Mouse (Mus musculus) stomach, embryonic 15.5 days (tissue): ENCODE data around the gene Smim11. TPM values are rescaled to one million over a fixed set of nuclear protein-coding genes. Genes with fewer than 3 reads are reported as not detected.

Experiments used
- ATAC-seq: fragments of 200-750 bp; cut with Nextera tagmentation; 2 replicates; pipeline ENCODE4 v1.8.0; 2017; ENCODE audit warnings: low read depth, moderate number of reproducible peaks, moderate TSS enrichment; ENCODE audit not compliant: insufficient read depth, low FRiP score
- H3K27ac ChIP-seq: fragments of 300-500 bp; sonication (generic); 2 replicates; pipeline ENCODE4 v1.5.1; 2015; ENCODE audit warnings: mild to moderate bottlenecking, inconsistent platforms
- H3K27me3 ChIP-seq: fragments of 300-500 bp; sonication (generic); replicated peaks from 2 replicates; pipeline ENCODE4 v1.6.1; 2015; ENCODE audit warnings: inconsistent platforms
- H3K36me3 ChIP-seq: fragments of 300-500 bp; sonication (generic); 2 replicates; pipeline ENCODE4 v1.6.1; 2015; ENCODE audit warnings: inconsistent platforms
- H3K4me1 ChIP-seq: fragments of 300-500 bp; sonication (generic); 2 replicates; pipeline ENCODE4 v1.6.1; 2015; ENCODE audit warnings: inconsistent platforms
- H3K4me2 ChIP-seq: fragments of 300-500 bp; sonication (generic); 2 replicates; pipeline ENCODE4 v1.6.1; 2015; ENCODE audit warnings: mild to moderate bottlenecking, inconsistent platforms
- H3K4me3 ChIP-seq: fragments of 300-500 bp; sonication (generic); replicated peaks from 2 replicates; pipeline ENCODE4 v1.5.1; 2015; ENCODE audit warnings: inconsistent platforms
- H3K9ac ChIP-seq: fragments of 300-500 bp; sonication (generic); 2 replicates; pipeline ENCODE4 v1.6.1; 2015; ENCODE audit warnings: inconsistent platforms
- H3K9me3 ChIP-seq: fragments of 300-500 bp; sonication (generic); 2 replicates; pipeline ENCODE4 v1.6.1; 2016; ENCODE audit warnings: inconsistent platforms
- WGBS: fragments of 180-500 bp; shearing (Covaris S2); methylation state at CpG from one replicate; pipeline ENCODE4 v1.1.7; 2015; 5-methylcytosine and 5-hydroxymethylcytosine counted together
- polyA plus RNA-seq: library from polyadenylated mRNA; unstranded; fragments of >200 nt; fragmentation: Nextera tagmentation; extraction: Ambion mirVana; gene quantifications from 2 replicates; pipeline ENCODE4 v1.2.1, GENCODE M21; 2015

Smim11 gene
- polyA plus RNA-seq, 1 experiment from 2014 or later = 136 TPM

DNA sequence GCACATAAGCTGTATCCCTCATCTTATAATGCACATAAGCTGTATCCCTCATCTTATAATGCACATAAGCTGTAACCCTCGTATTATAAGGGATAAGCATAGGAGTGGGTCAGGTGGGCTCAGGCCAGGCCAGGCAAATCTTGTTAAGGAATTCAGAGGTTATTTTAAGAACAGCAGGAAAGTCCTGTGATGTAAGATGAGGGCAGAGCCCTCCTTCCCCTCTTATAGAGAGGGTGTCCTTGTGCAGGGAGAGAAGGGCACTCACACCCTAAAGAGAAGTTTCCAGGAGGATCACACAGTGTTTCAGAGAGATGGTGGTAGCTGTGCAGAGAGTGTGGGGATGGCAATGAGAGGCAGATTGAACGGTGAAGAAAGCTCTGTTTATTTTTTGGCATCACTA, 5.8 kb upstream of the Smim11 start:
- no peak for ATAC-seq
- H3K9ac ChIP-seq = no peak overlapping the region
- WGBS = 51% methylated on average over 2 of the region's 2 CpGs

DNA sequence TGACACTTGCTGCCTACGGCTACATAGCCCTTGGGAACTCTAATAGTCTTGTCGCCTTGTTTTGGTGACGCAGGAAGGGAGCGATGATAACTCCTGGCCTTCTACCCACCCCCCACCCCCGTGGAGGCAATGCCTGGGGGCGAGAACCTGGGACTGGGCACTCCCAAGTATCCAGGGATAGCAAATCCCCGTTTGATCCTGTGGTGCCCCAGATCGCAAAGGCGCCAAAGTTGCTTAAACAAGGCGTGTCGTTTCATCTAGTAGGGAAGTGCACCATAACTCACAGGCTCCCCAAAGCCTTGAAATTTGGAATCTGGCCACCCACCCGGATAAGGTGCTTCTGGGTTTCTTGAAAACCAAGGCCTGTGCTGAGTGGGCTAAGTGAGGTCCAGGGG, 323 bp downstream of the Smim11 start:
- Histone ChIP-seq H3K9ac (peak overlapping the region; percentile 59), H3K27me3 (no peaks in the 10 kb centered on the region), H3K4me1 (peaks cover 16% of the 10 kb centered on the region), H3K27ac (peak overlapping the region; percentile 55), H3K4me3 (peak overlapping the region; percentile 69), H3K9me3 (no peaks in the 10 kb centered on the region), H3K36me3 (peaks cover 9% of the 10 kb centered on the region; the same call in 1 of the 2 replicates), H3K4me2 (peak overlapping the region; percentile 81)
- ATAC-seq = peak; percentile 40; the same call in 1 of the 2 replicates
- WGBS = under 1% methylated on average over 12 of the region's 12 CpGs

More for the DNA sequence above, 5.8 kb upstream of the Smim11 start:
- Histone ChIP-seq H3K4me2 (no peak overlapping the region), H3K36me3 (no peaks in the 10 kb centered on the region), H3K9me3 (no peaks in the 10 kb centered on the region), H3K4me3 (no peak overlapping the region), H3K27ac (no peak overlapping the region), H3K4me1 (no peaks in the 10 kb centered on the region), H3K27me3 (no peaks in the 10 kb centered on the region)

DNA sequence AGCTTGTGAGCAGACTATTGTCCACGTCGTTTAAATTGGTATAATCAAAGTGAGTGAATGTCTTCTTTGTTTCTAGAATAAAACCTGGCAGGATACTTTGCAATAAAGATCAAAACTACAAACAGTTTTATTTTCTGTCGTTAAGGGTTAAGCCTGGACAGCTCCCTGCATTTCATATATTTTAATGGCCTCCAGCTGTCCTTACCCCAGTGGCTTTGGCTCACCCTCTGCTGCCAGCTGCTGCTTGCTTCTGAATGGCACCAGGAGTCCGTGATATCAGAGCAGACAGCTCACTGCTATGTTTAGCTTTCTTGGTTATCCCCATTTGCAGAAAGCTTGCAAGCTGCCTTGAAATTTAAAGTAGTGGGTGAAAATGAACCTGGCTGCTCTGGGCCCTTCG, 903 bp downstream of the Smim11 start:
- Histone ChIP-seq H3K9ac (peak overlapping the region; percentile 59; the same call in 1 of the 2 replicates), H3K4me1 (peaks cover 16% of the 10 kb centered on the region), H3K27ac (peak overlapping the region; percentile 55), H3K4me2 (peak overlapping the region; percentile 81), H3K9me3 (no peaks in the 10 kb centered on the region), H3K4me3 (peak overlapping the region; percentile 69), H3K36me3 (peaks cover 13% of the 10 kb centered on the region; the same call in 1 of the 2 replicates), H3K27me3 (no peaks in the 10 kb centered on the region)
- WGBS = 26% methylated on average over 5 of the region's 5 CpGs
- ATAC-seq = no peak; the same call in 1 of the 2 replicates

DNA sequence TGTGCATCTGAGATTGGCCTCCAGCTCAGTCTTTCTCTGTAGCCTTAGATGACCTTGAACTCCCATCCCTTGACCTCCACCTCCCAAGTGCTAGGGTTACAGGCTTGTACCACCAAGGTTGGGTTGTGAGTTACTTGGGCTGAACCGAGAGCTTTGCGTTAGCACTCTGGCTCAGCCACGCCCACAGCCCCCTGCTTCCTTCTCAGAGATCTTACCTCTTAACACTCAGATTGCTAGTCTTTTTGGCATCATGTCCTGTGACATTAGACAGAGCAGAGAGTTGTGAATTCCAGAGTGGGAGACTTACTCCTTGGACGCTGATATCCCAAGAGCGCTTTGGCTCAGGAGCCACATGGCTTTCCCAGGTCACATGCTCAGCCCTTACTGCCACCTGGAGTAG, 1.4 kb downstream of the Smim11 start:
- no peaks in the 10 kb centered on the region for H3K27me3 ChIP-seq
- ATAC-seq = no peak; the same call in 1 of the 2 replicates
- peaks cover 16% of the 10 kb centered on the region for H3K4me1 ChIP-seq
- 55% methylated on average over 5 of the region's 5 CpGs for WGBS
- no peak overlapping the region for H3K9ac ChIP-seq
- H3K27ac ChIP-seq = peak overlapping the region; percentile 55
- peaks cover 13% of the 10 kb centered on the region; the same call in 1 of the 2 replicates for H3K36me3 ChIP-seq
- peak overlapping the region; percentile 81 for H3K4me2 ChIP-seq
- H3K4me3 ChIP-seq = peak overlapping the region; percentile 69
- H3K9me3 ChIP-seq = no peaks in the 10 kb centered on the region

DNA sequence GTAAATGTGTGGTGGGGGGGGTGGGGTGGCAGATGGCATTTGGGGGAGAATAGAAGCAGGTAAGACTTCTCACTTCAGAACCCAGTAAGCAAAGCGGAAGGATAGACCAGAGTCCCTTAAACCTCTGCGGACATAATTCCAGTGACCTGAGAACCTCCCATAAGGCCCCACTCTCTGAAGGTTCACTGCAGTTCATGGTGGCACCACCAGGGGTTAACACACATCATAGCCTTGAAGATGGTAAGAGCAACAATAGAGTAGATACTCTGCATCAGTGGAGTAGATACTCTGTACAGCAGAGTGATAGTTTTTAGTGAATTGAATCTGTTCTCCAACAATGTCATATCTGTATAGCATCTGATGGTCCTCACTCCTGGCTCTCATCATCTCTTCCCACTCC, 4.4 kb downstream of the Smim11 start:
- Histone ChIP-seq H3K36me3 (peaks cover 19% of the 10 kb centered on the region), H3K27ac (no peak overlapping the region), H3K4me1 (peaks cover 16% of the 10 kb centered on the region), H3K4me2 (no peak overlapping the region), H3K4me3 (no peak overlapping the region), H3K9ac (no peak overlapping the region), H3K27me3 (no peaks in the 10 kb centered on the region), H3K9me3 (no peaks in the 10 kb centered on the region)
- no peak for ATAC-seq
- WGBS = 81% methylated on average over 2 of the region's 2 CpGs

DNA sequence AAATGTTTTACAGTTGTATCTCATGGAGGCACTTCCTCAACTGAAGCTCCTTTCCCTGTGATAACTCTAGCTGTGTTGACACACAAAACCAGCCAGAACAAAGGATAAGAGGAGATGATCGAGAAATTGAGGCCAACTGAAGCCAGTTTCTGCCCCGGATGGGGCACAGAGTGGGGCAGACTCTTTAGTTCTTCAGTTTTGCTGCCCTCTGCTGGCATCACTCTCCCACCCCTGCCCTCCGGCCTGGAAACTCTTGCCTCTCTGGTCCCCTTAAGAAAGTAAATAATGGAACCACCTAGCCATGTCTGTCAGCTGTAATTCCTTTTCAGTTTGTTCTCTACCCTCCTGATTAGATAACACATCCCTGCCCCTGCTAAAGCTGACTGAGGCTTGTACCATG, 6.9 kb downstream of the Smim11 start:
- Histone ChIP-seq H3K27ac (no peak overlapping the region), H3K4me1 (0 out of 2 replicates have a peak, but pooled peaks cover under 1% of the 10 kb centered on the region), H3K9me3 (no peaks in the 10 kb centered on the region), H3K27me3 (no peaks in the 10 kb centered on the region), H3K36me3 (peaks cover 19% of the 10 kb centered on the region), H3K9ac (no peak overlapping the region), H3K4me2 (no peak overlapping the region), H3K4me3 (no peak overlapping the region)
- ATAC-seq = no peak
- 76% methylated on average over 3 of the region's 3 CpGs for WGBS

DNA sequence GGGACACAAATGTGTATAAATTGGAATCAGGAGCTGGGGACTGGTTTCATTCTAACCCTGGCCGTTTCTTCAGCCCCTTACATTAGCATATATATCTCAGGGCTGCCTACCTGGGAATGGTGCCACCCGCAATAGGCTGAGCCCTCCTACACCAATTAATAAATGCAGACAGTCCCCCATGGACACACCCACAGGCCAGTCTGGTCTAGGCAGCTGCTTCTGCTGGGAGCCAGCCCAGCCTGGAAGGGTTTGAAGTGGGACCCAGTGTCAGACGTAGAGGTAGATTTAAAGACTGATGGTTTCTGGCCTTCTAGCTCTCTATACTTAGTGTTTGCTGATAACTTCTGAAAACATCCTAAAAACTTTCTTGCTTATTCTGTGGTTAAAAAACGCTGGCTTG, 8.0 kb downstream of the Smim11 start:
- WGBS = 55% methylated on average over 4 of the region's 4 CpGs
- Histone ChIP-seq H3K36me3 (peaks cover 24% of the 10 kb centered on the region), H3K27me3 (no peaks in the 10 kb centered on the region)

DNA sequence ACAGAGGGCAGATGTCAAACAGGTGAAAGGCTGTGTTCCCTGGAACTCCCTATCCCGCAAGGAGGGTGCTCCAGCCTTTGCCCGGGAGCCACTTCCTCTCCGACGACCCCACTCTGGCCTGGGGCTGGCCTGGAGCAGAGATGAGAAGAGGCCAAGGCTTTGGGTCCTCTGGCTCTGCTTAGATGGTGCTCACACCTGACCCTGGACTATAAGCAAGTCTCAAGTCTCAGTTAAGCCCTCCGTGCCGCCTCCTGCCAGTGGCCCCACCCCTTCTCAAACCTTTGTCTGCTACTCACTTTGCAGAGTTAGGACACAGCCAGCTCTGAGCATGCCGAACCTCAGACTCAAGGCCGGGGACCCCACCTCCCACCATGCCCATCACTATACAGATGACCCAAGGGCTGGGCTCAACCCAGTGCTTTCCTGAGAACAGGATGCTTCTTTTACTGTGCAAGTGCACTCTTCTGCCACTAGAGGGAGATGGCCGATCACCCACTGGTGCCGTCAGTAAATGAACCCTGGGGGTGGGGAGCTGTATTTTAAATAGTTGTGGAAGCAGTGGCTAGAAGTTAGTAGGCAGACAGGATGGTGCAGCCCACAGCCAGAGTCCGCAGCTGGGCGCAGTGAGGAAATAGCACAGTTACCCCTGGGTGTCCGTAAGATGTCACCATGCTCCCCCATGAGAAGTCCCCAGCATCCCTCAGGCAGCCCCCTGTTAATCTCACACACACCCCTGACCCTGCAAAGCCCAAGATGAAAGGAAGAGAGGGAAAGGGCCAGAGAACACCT, 13.1 kb downstream of the Smim11 start:
- H3K9ac ChIP-seq = no peak overlapping the region
- no peak; the same call in 1 of the 2 replicates for ATAC-seq
- H3K4me1 ChIP-seq = no peaks in the 10 kb centered on the region
- no peak overlapping the region for H3K4me3 ChIP-seq
- H3K27me3 ChIP-seq = no peaks in the 10 kb centered on the region
- no peaks in the 10 kb centered on the region for H3K9me3 ChIP-seq
- H3K36me3 ChIP-seq = peaks cover 9% of the 10 kb centered on the region; the same call in 1 of the 2 replicates
- no peak overlapping the region for H3K4me2 ChIP-seq
- 55% methylated on average over 13 of the region's 13 CpGs for WGBS
- H3K27ac ChIP-seq = no peak overlapping the region

More for the DNA sequence above, 8.0 kb downstream of the Smim11 start:
- Histone ChIP-seq H3K4me2 (no peak overlapping the region), H3K4me1 (no peaks in the 10 kb centered on the region), H3K9ac (no peak overlapping the region), H3K4me3 (no peak overlapping the region), H3K9me3 (no peaks in the 10 kb centered on the region), H3K27ac (no peak overlapping the region)
- ATAC-seq = no peak

DNA sequence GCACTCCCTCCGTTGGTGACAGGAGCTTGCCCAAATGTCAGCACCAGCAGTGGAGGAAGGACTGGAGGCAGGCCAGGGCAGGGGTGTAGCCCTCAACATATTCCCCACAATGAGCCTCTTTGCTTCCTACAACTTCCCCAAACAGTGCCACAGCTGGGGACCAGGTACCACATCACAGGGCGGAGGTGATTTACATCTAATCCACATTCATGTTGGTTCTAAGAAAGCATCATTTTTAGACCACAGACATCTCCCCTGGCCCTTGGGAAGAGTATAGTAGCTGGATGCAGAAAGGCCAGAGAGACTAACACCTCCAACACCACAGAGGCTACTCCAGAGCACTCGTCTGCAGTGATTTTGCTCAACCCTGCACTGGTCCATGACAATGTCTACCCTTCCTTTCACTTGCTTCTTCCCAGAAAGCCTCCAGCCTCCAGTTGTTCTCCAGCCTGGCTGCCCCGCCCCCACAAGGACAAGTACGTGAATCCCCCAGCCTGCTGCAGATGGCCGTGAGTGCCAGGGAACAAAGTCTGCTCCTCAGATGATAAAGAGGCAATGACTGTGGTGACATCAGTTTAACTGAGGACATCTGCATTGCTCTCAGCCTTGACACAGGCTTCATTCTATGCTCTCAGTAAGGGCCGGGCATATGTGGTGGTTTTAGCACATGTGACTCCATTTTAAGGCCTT, 15.1 kb downstream of the Smim11 start:
- Histone ChIP-seq H3K9ac (no peak overlapping the region), H3K4me2 (no peak overlapping the region), H3K36me3 (peaks cover 5% of the 10 kb centered on the region; the same call in 1 of the 2 replicates), H3K4me1 (no peaks in the 10 kb centered on the region), H3K27ac (no peak overlapping the region), H3K9me3 (no peaks in the 10 kb centered on the region), H3K27me3 (no peaks in the 10 kb centered on the region), H3K4me3 (no peak overlapping the region)
- WGBS = 71% methylated on average over 7 of the region's 7 CpGs
- no peak for ATAC-seq

DNA sequence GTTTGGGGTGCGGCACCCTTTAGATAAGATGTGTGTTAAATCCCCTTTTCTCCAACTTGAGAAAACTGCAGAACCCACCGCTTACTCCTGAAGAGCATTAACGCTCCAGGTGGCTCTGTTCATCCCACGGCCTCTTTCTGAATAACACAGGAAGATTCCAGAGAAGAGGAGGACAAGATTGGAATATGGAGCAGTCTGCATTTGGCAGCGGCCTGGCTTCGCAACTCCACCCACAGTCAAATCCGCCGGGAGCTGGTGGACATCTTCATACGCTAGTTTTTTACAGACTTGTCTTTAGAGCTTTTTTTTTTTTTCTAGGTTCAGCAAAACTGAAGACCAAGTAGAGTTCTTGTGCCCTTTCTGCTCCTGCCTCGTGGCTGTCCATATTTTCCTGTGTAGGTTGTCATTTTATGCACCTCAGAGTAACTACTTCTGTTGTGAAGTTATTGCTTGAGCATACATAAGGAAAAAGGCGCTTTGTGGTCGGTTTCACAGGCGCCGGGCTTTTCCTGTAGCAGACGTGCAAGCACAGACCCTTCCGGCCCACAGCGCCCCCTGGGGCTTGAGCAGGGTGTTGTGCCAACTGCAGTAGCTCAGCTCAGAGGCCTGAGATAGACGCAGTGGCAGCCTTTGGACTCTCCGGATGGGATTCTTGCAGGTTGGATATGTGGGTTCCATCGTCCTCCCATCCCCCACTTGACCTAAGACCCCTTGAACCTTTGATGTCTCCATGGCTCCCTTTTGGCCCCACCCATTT, 18.4 kb downstream of the Smim11 start:
- Histone ChIP-seq H3K9ac (no peak overlapping the region), H3K4me1 (0 out of 2 replicates have a peak, but pooled peaks cover 2% of the 10 kb centered on the region), H3K27ac (no peak overlapping the region), H3K27me3 (no peaks in the 10 kb centered on the region), H3K4me3 (no peak overlapping the region), H3K36me3 (no peaks in the 10 kb centered on the region), H3K9me3 (no peaks in the 10 kb centered on the region), H3K4me2 (no peak overlapping the region)
- ATAC-seq = no peak
- 58% methylated on average over 20 of the region's 20 CpGs for WGBS

DNA sequence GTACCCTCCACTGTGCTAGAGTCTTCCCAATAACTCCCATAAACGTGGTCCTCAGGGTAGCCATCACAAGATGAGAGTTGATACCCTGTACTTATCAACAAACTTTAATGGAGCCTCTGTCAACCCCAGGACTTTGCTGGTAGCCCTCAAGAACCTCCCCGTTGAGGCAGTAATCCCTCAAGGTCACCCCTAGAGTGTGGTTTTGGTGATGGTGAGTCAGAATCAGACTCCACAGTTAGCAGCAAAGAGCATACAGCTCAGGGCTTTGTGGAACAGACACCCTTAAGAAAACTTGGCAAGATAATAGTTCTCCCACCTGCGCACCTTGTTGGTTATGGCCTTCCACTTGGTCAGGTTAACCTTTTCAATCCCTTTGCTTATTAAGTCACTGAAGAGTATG, 19.3 kb downstream of the Smim11 start:
- no peaks in the 10 kb centered on the region for H3K36me3 ChIP-seq
- 0 out of 2 replicates have a peak, but pooled peaks cover 2% of the 10 kb centered on the region for H3K4me1 ChIP-seq
- no peaks in the 10 kb centered on the region for H3K9me3 ChIP-seq
- no peak overlapping the region for H3K27ac ChIP-seq
- no peak overlapping the region for H3K9ac ChIP-seq
- no peak for ATAC-seq
- no peak overlapping the region for H3K4me2 ChIP-seq
- no peak overlapping the region for H3K4me3 ChIP-seq
- no peaks in the 10 kb centered on the region for H3K27me3 ChIP-seq
- 79% methylated on average over 3 of the region's 3 CpGs for WGBS
